Mouse (Mus musculus) myocyte (in vitro differentiated cells): ENCODE data around the gene Kdr. TPM values are rescaled to one million over a fixed set of nuclear protein-coding genes. Genes with fewer than 3 reads are reported as not detected.

Experiments
- H3K27me3 ChIP-seq: one replicate; pipeline ENCODE4 v1.6.1; 2011; ENCODE audit not compliant: control insufficient read depth, insufficient read depth, insufficient read length
- H3K36me3 ChIP-seq: one replicate; pipeline ENCODE4 v1.6.1; 2011; ENCODE audit not compliant: control insufficient read depth, insufficient read depth
- H3K4me2 ChIP-seq: one replicate; pipeline ENCODE4 v1.6.1; 2011; ENCODE audit warnings: low read depth, control low read depth
- H3K4me3 ChIP-seq: one replicate; pipeline ENCODE4 v1.5.1; 2011; ENCODE audit warnings: mild to moderate bottlenecking, control low read depth, moderate library complexity
- H3K79me2 ChIP-seq: one replicate; pipeline ENCODE4 v1.6.1; 2011; ENCODE audit not compliant: control insufficient read depth, insufficient read depth
- H3ac ChIP-seq: one replicate; pipeline ENCODE4 v1.6.1; 2011; ENCODE audit not compliant: control insufficient read depth, insufficient read length
- CEBPB ChIP-seq: IDR thresholded peaks from 2 replicates; pipeline ENCODE4 v1.6.1; 2011; ENCODE audit warnings: mild to moderate bottlenecking, moderate library complexity; ENCODE audit not compliant: poor library complexity, insufficient read depth, severe bottlenecking
- E2F4 ChIP-seq: IDR thresholded peaks from one replicate; pipeline ENCODE4 v1.6.1; 2011; ENCODE audit warnings: mild to moderate bottlenecking, control low read depth, moderate library complexity; ENCODE audit not compliant: insufficient read depth
- MAX ChIP-seq: IDR thresholded peaks from one replicate; pipeline ENCODE4 v1.6.1; 2011; ENCODE audit warnings: low read depth, mild to moderate bottlenecking, control low read depth
- MYOD1 ChIP-seq, 3 experiments: IDR thresholded peaks; one replicate each; pipeline ENCODE4 v1.6.1; 2011; ENCODE audit warnings: control low read depth in 2 of 3, low read depth in 2 of 3, mild to moderate bottlenecking in 2 of 3, moderate library complexity in 1 of 3; ENCODE audit not compliant: insufficient read length in 2 of 3, control insufficient read depth in 1 of 3
- MYOG ChIP-seq, 3 experiments: IDR thresholded peaks; one replicate each; pipeline ENCODE4 v1.6.1; 2011; ENCODE audit warnings: control low read depth in 2 of 3, low read depth in 2 of 3, mild to moderate bottlenecking in 2 of 3; ENCODE audit not compliant: insufficient read length in 2 of 3, control insufficient read depth in 1 of 3, insufficient read depth in 1 of 3
- POLR2A ChIP-seq: IDR thresholded peaks from one replicate; pipeline ENCODE4 v1.6.1; 2011; ENCODE audit warnings: low read depth, mild to moderate bottlenecking, control low read depth, moderate library complexity; ENCODE audit not compliant: insufficient read length
- POLR2AphosphoS2 ChIP-seq: IDR thresholded peaks from one replicate; pipeline ENCODE4 v1.6.1; 2011; ENCODE audit warnings: low read depth, control low read depth; ENCODE audit not compliant: insufficient read length
- REST ChIP-seq: IDR thresholded peaks from one replicate; pipeline ENCODE4 v1.6.1; 2011; ENCODE audit warnings: mild to moderate bottlenecking, control low read depth, moderate library complexity; ENCODE audit not compliant: insufficient read depth, insufficient read length
- SRF ChIP-seq: IDR thresholded peaks from one replicate; pipeline ENCODE4 v1.6.1; 2011; ENCODE audit warnings: low read depth; ENCODE audit not compliant: control insufficient read depth, insufficient read length
- TCF12 ChIP-seq: IDR thresholded peaks from one replicate; pipeline ENCODE4 v1.6.1; 2011; ENCODE audit warnings: mild to moderate bottlenecking, control low read depth; ENCODE audit not compliant: poor library complexity, insufficient read depth, severe bottlenecking
- TCF3 ChIP-seq: IDR thresholded peaks from one replicate; pipeline ENCODE4 v1.6.1; 2011; ENCODE audit warnings: low read depth, control low read depth; ENCODE audit not compliant: insufficient read length
- USF1 ChIP-seq: IDR thresholded peaks from one replicate; pipeline ENCODE4 v1.6.1; 2011; ENCODE audit warnings: low read depth, mild to moderate bottlenecking, control low read depth, moderate library complexity
- polyA plus RNA-seq: library from polyadenylated mRNA; unstranded; fragments of >200 nt; fragmentation: generic; extraction: Trizol; gene quantifications from one replicate; pipeline ENCODE4 v1.2.1, GENCODE M21; 2012; ENCODE audit warnings: missing spikeins

Kdr gene
- polyA plus RNA-seq, 1 experiment: not detected

GRCm38 (mm10) chr5:75943301-75943700, 35.0 kb downstream of the Kdr start:
- H3K27me3 ChIP-seq: peaks cover 5% of the 10 kb centered on the region
- no peaks in the 10 kb centered on the region for H3K36me3 ChIP-seq
- H3K79me2 ChIP-seq: no peaks in the 10 kb centered on the region
- TF ChIP-seq POLR2A: no peak
- TF ChIP-seq TCF12: no peak
- H3K4me3 ChIP-seq: no peak overlapping the region
- no peak overlapping the region for H3ac ChIP-seq
- H3K4me2 ChIP-seq: no peak overlapping the region

- no peaks in the 10 kb centered on the region for H3K27me3 ChIP-seq
- TF ChIP-seq REST: no peak
- no peak for TF ChIP-seq MYOG (IDR thresholded peaks at IDR 0.05; ENCODE audit: control insufficient read depth in 1 of 3, insufficient read depth in 1 of 3, insufficient read length in 2 of 3, low read depth in 2 of 3)
- no peak for TF ChIP-seq MYOD1 (IDR thresholded peaks at IDR 0.05; ENCODE audit: control insufficient read depth in 1 of 3, insufficient read length in 2 of 3, low read depth in 2 of 3)
- no peak for TF ChIP-seq USF1
- TF ChIP-seq SRF: no peak
- TF ChIP-seq CEBPB: no peak
- TF ChIP-seq MAX: no peak
- TF ChIP-seq POLR2A: no peak
- TF ChIP-seq E2F4: no peak
- no peak for TF ChIP-seq TCF3
- TF ChIP-seq POLR2AphosphoS2: no peak
- TF ChIP-seq TCF12: no peak
Measured at GRCm38 (mm10) chr5:75941775-75942580, 36.3 kb downstream of the Kdr start.

GRCm38 (mm10) chr5:75939144-75939732, 39.0 kb downstream of the Kdr start:
- Histone ChIP-seq H3ac (no peak overlapping the region), H3K4me3 (no peak overlapping the region), H3K79me2 (no peaks in the 10 kb centered on the region), H3K36me3 (no peaks in the 10 kb centered on the region), H3K4me2 (no peak overlapping the region), H3K27me3 (no peaks in the 10 kb centered on the region)
- TF ChIP-seq MYOD1 (IDR thresholded peaks at IDR 0.05; ENCODE audit: control insufficient read depth in 1 of 3, insufficient read length in 2 of 3, low read depth in 2 of 3) (no peak), SRF (no peak), POLR2AphosphoS2 (no peak), CEBPB (no peak), MAX (no peak), USF1 (no peak), TCF3 (no peak), TCF12 (no peak), POLR2A (no peak), E2F4 (no peak), MYOG (IDR thresholded peaks at IDR 0.05; ENCODE audit: control insufficient read depth in 1 of 3, insufficient read depth in 1 of 3, insufficient read length in 2 of 3, low read depth in 2 of 3) (no peak), REST (no peak)

More at GRCm38 (mm10) chr5:75941775-75942580, 36.3 kb downstream of the Kdr start:
- no peak overlapping the region for H3ac ChIP-seq
- no peak overlapping the region for H3K4me2 ChIP-seq
- no peaks in the 10 kb centered on the region for H3K36me3 ChIP-seq
- no peaks in the 10 kb centered on the region for H3K79me2 ChIP-seq
- H3K4me3 ChIP-seq: no peak overlapping the region

- Histone ChIP-seq H3K4me2 (no peak overlapping the region), H3K4me3 (no peak overlapping the region), H3K36me3 (no peaks in the 10 kb centered on the region), H3K27me3 (no peaks in the 10 kb centered on the region), H3ac (no peak overlapping the region), H3K79me2 (no peaks in the 10 kb centered on the region)
- no peak for TF ChIP-seq REST
- TF ChIP-seq POLR2A: no peak
- no peak for TF ChIP-seq USF1
- no peak for TF ChIP-seq SRF
- TF ChIP-seq E2F4: no peak
- TF ChIP-seq TCF12: no peak
Measured at GRCm38 (mm10) chr5:75938012-75938411, 40.2 kb downstream of the Kdr start.

GRCm38 (mm10) chr5:75936223-75936622, 42.0 kb downstream of the Kdr start:
- no peaks in the 10 kb centered on the region for H3K27me3 ChIP-seq

More at GRCm38 (mm10) chr5:75936223-75936622, 42.0 kb downstream of the Kdr start:
- Histone ChIP-seq H3K4me2 (no peak overlapping the region), H3ac (no peak overlapping the region), H3K79me2 (no peaks in the 10 kb centered on the region), H3K4me3 (no peak overlapping the region), H3K36me3 (no peaks in the 10 kb centered on the region)
- TF ChIP-seq MYOD1 (IDR thresholded peaks at IDR 0.05; ENCODE audit: control insufficient read depth in 1 of 3, insufficient read length in 2 of 3, low read depth in 2 of 3): no peak
- no peak for TF ChIP-seq USF1
